Mouse (Mus musculus) liver (tissue): ENCODE results near the gene Prph.

Experiments used
- DNase-seq: peaks from one replicate; pipeline ENCODE4 v3.0.0-alpha.2; 2020; ENCODE audit warnings: mixed read lengths

The Prph gene

GRCm38 (mm10) chr15:99078181-99078910 is 23.4 kb downstream of the Prph start:
- DNase-seq: no peak

GRCm38 (mm10) chr15:99079804-99080203 is 24.8 kb downstream of the Prph start:
- no peak for DNase-seq

GRCm38 (mm10) chr15:99082322-99082721 is 27.3 kb downstream of the Prph start:
- no peak for DNase-seq

GRCm38 (mm10) chr15:99082840-99083239 is 27.9 kb downstream of the Prph start:
- no peak for DNase-seq

GRCm38 (mm10) chr15:99083258-99083657 is 28.3 kb downstream of the Prph start:
- DNase-seq: peak; percentile 50

- DNase-seq: no peak
Observed at GRCm38 (mm10) chr15:99083867-99084557, 29.0 kb downstream of the Prph start.

- no peak for DNase-seq
Observed at GRCm38 (mm10) chr15:99084618-99085017, 29.6 kb downstream of the Prph start.

GRCm38 (mm10) chr15:99085997-99086396 is 31.0 kb downstream of the Prph start:
- DNase-seq: no peak

GRCm38 (mm10) chr15:99087253-99088075 is 32.5 kb downstream of the Prph start, which contains the start of gene C1ql4:
TSS of gene C1ql4 (minus strand) at chr15:99087817.
- DNase-seq: peak; percentile 60

- DNase-seq: peak; percentile 76
Observed at GRCm38 (mm10) chr15:99088292-99088691, 33.3 kb downstream of the Prph start.

- no peak for DNase-seq
Observed at GRCm38 (mm10) chr15:99089069-99089468, 34.1 kb downstream of the Prph start.

GRCm38 (mm10) chr15:99092870-99093269 is 37.9 kb downstream of the Prph start, which contains the start of gene Dnajc22:
TSS of gene Dnajc22 (plus strand) at chr15:99093170.
- no peak for DNase-seq

GRCm38 (mm10) chr15:99093291-99094258 is 38.6 kb downstream of the Prph start:
- peak; percentile 36 for DNase-seq

- DNase-seq: no peak
Observed at GRCm38 (mm10) chr15:99094631-99095270, 39.8 kb downstream of the Prph start.

GRCm38 (mm10) chr15:99095356-99095755 is 40.4 kb downstream of the Prph start:
- no peak for DNase-seq

GRCm38 (mm10) chr15:99096061-99096793 is 41.3 kb downstream of the Prph start:
- no peak for DNase-seq

GRCm38 (mm10) chr15:99096831-99097500 is 42.0 kb downstream of the Prph start:
- DNase-seq: no peak

GRCm38 (mm10) chr15:99097840-99098492 is 43.0 kb downstream of the Prph start:
- no peak for DNase-seq

- DNase-seq: no peak
Observed at GRCm38 (mm10) chr15:99098493-99098861, 43.5 kb downstream of the Prph start.

- DNase-seq: peak; percentile 72
Observed at GRCm38 (mm10) chr15:99099139-99099556, 44.2 kb downstream of the Prph start.
